Mouse (Mus musculus) forebrain, postnatal 0 days (tissue): ENCODE measurements at regions not wholly inside any gene's neighbourhood (a gene's known extent, or its start where the extent isn't known, plus 50 kb on each side); places are given as distances from the start of the nearest gene placed in this dataset.

Source experiments
- ATAC-seq: fragments of 200-750 bp; cut with Nextera tagmentation; 2 replicates; pipeline ENCODE4 v1.8.0; 2017; ENCODE audit warnings: mild to moderate bottlenecking, moderate library complexity
- DNase-seq: peaks from one replicate; pipeline ENCODE4 v3.0.0-alpha.2; 2015
- H3K27ac ChIP-seq: fragments of 300-500 bp; sonication (generic); 2 replicates; pipeline ENCODE4 v1.5.1; 2014; ENCODE audit warnings: low read depth, mild to moderate bottlenecking, antibody characterized with exemption, low read length, moderate library complexity, mixed read lengths
- H3K27me3 ChIP-seq: fragments of 300-500 bp; sonication (generic); 2 replicates; pipeline ENCODE4 v1.6.1; 2014; ENCODE audit warnings: mild to moderate bottlenecking, low read length, mixed read lengths; ENCODE audit not compliant: insufficient read depth
- H3K36me3 ChIP-seq: fragments of 300-500 bp; sonication (generic); 2 replicates; pipeline ENCODE4 v1.6.1; 2014; ENCODE audit warnings: mild to moderate bottlenecking, moderate library complexity; ENCODE audit not compliant: insufficient read depth
- H3K4me1 ChIP-seq: fragments of 300-500 bp; sonication (generic); 2 replicates; pipeline ENCODE4 v1.6.1; 2014; ENCODE audit warnings: antibody characterized with exemption; ENCODE audit not compliant: insufficient read depth
- H3K4me2 ChIP-seq: fragments of 300-500 bp; sonication (generic); 2 replicates; pipeline ENCODE4 v1.6.1; 2014; ENCODE audit warnings: low read depth, mild to moderate bottlenecking, moderate library complexity
- H3K4me3 ChIP-seq: fragments of 300-500 bp; sonication (generic); 2 replicates; pipeline ENCODE4 v1.5.1; 2014; ENCODE audit warnings: low read depth, low read length, mixed read lengths
- H3K9ac ChIP-seq: fragments of 300-500 bp; sonication (generic); 2 replicates; pipeline ENCODE4 v1.6.1; 2014; ENCODE audit warnings: mild to moderate bottlenecking
- H3K9me3 ChIP-seq: fragments of 300-500 bp; sonication (generic); 2 replicates; pipeline ENCODE4 v1.6.1; 2016; ENCODE audit warnings: low read length
- CTCF ChIP-seq: sonication (generic); IDR thresholded peaks from 2 replicates; pipeline ENCODE4 v1.5.1; 2016; ENCODE audit warnings: antibody characterized with exemption, control low read depth, low read depth
- WGBS: fragments of 180-500 bp; shearing (Covaris S2); extraction: QIAGEN DNeasy Blood & Tissue Kit; methylation state at CpG from one replicate; pipeline ENCODE4 v1.1.7; 2014; 5-methylcytosine and 5-hydroxymethylcytosine counted together

GRCm38 (mm10) chr1:33044388-33044787, 497.3 kb upstream of the Gm5415 start:
- no peaks in the 10 kb centered on the region for H3K36me3 ChIP-seq
- no peak overlapping the region for H3K27ac ChIP-seq
- no peak overlapping the region for H3K9ac ChIP-seq
- no peaks in the 10 kb centered on the region for H3K27me3 ChIP-seq
- TF ChIP-seq CTCF = no peak
- DNase-seq (no peak), ATAC-seq (no peak)
- 91% methylated on average over 2 of the region's 2 CpGs for WGBS
- H3K9me3 ChIP-seq = no peaks in the 10 kb centered on the region
- H3K4me1 ChIP-seq = no peaks in the 10 kb centered on the region
- H3K4me2 ChIP-seq = no peak overlapping the region
- no peak overlapping the region for H3K4me3 ChIP-seq

- no peaks in the 10 kb centered on the region for H3K4me1 ChIP-seq
- H3K27ac ChIP-seq = no peak overlapping the region
- H3K9me3 ChIP-seq = no peaks in the 10 kb centered on the region
- no peak overlapping the region for H3K4me2 ChIP-seq
- DNase-seq = no peak
- peak; percentile 66 for ATAC-seq
- H3K36me3 ChIP-seq = no peaks in the 10 kb centered on the region
- no peak overlapping the region for H3K9ac ChIP-seq
- 9% methylated on average over 2 of the region's 2 CpGs for WGBS
- H3K27me3 ChIP-seq = no peaks in the 10 kb centered on the region
- TF ChIP-seq CTCF = no peak
- no peak overlapping the region for H3K4me3 ChIP-seq
Measured at GRCm38 (mm10) chr1:33042424-33042823, 495.3 kb upstream of the Gm5415 start.

GRCm38 (mm10) chr1:33040740-33041139, 493.6 kb upstream of the Gm5415 start:
- ATAC-seq = no peak; the same call in 1 of the 2 replicates

GRCm38 (mm10) chr1:33031991-33032390, 484.9 kb upstream of the Gm5415 start:
- Histone ChIP-seq H3K4me3 (no peak overlapping the region), H3K9ac (no peak overlapping the region), H3K4me1 (no peaks in the 10 kb centered on the region), H3K4me2 (no peak overlapping the region), H3K27me3 (no peaks in the 10 kb centered on the region), H3K9me3 (no peaks in the 10 kb centered on the region), H3K27ac (no peak overlapping the region), H3K36me3 (no peaks in the 10 kb centered on the region)
- WGBS = 68% methylated on average over 3 of the region's 3 CpGs
- DNase-seq (no peak), ATAC-seq (no peak)
- TF ChIP-seq CTCF = no peak

More at GRCm38 (mm10) chr1:33040740-33041139, 493.6 kb upstream of the Gm5415 start:
- TF ChIP-seq CTCF = no peak
- Histone ChIP-seq H3K27me3 (no peaks in the 10 kb centered on the region), H3K9me3 (no peaks in the 10 kb centered on the region), H3K36me3 (no peaks in the 10 kb centered on the region), H3K4me3 (no peak overlapping the region), H3K27ac (no peak overlapping the region), H3K4me1 (no peaks in the 10 kb centered on the region), H3K4me2 (no peak overlapping the region), H3K9ac (no peak overlapping the region)
- no peak for DNase-seq
- WGBS = 71% methylated on average over 4 of the region's 4 CpGs

GRCm38 (mm10) chr1:33026683-33027415, 479.8 kb upstream of the Gm5415 start:
- H3K4me1 ChIP-seq = no peaks in the 10 kb centered on the region
- WGBS = 19% methylated on average over 8 of the region's 8 CpGs
- H3K4me2 ChIP-seq = no peak overlapping the region
- no peaks in the 10 kb centered on the region for H3K36me3 ChIP-seq
- no peaks in the 10 kb centered on the region for H3K9me3 ChIP-seq
- H3K27ac ChIP-seq = no peak overlapping the region
- no peak overlapping the region for H3K9ac ChIP-seq
- no peak for DNase-seq
- TF ChIP-seq CTCF = no peak
- no peak for ATAC-seq
- H3K27me3 ChIP-seq = no peaks in the 10 kb centered on the region
- no peak overlapping the region for H3K4me3 ChIP-seq

GRCm38 (mm10) chr1:33025379-33025778, 478.3 kb upstream of the Gm5415 start:
- 10% methylated on average over 7 of the region's 7 CpGs for WGBS
- ATAC-seq (no peak), DNase-seq (no peak)
- no peak for TF ChIP-seq CTCF
- Histone ChIP-seq H3K36me3 (no peaks in the 10 kb centered on the region), H3K9me3 (no peaks in the 10 kb centered on the region), H3K27me3 (no peaks in the 10 kb centered on the region), H3K9ac (no peak overlapping the region), H3K27ac (no peak overlapping the region), H3K4me2 (no peak overlapping the region), H3K4me3 (no peak overlapping the region), H3K4me1 (no peaks in the 10 kb centered on the region)

GRCm38 (mm10) chr1:33022852-33023251, 475.8 kb upstream of the Gm5415 start:
- Histone ChIP-seq H3K9me3 (no peaks in the 10 kb centered on the region), H3K27ac (no peak overlapping the region), H3K4me3 (no peak overlapping the region), H3K36me3 (no peaks in the 10 kb centered on the region), H3K4me1 (no peaks in the 10 kb centered on the region), H3K9ac (no peak overlapping the region), H3K4me2 (no peak overlapping the region), H3K27me3 (no peaks in the 10 kb centered on the region)
- ATAC-seq (no peak), DNase-seq (no peak)
- peak; percentile 21 for TF ChIP-seq CTCF
- WGBS = 93% methylated on average over 4 of the region's 4 CpGs
